Mouse (Mus musculus) MEL (cell line): ENCODE measurements at regions not wholly inside any gene's neighbourhood (a gene's known extent, or its start where the extent isn't known, plus 50 kb on each side); places are given as distances from the start of the nearest gene placed in this dataset.

ENCODE experiments used
- DNase-seq: peaks from one replicate; pipeline ENCODE4 v3.0.0; 2011; ENCODE audit warnings: low read depth, low spot score
- H3K27ac ChIP-seq: 2 replicates; pipeline ENCODE4 v1.5.1; 2012; ENCODE audit warnings: low read depth, mild to moderate bottlenecking, control low read depth, low read length, moderate library complexity; ENCODE audit not compliant: control insufficient read depth
- H3K27me3 ChIP-seq, 2 experiments: fragments of 150-350 bp in 1 of 2; sonication (generic) in 1 of 2; 2 replicates each; pipeline ENCODE4 v1.6.1; 2012; ENCODE audit warnings: low read length in 2 of 2, mild to moderate bottlenecking in 2 of 2, improper control_type of control experiment in 1 of 2, moderate library complexity in 1 of 2; ENCODE audit not compliant: insufficient read depth in 2 of 2, control insufficient read depth in 1 of 2
- H3K36me3 ChIP-seq, 2 experiments: 2 replicates each; pipeline ENCODE4 v1.6.1; 2012 to 2014; ENCODE audit warnings: low read length in 2 of 2, improper control_type of control experiment in 1 of 2, inconsistent platforms in 1 of 2, mild to moderate bottlenecking in 1 of 2; ENCODE audit not compliant: insufficient read depth in 2 of 2, control insufficient read depth in 1 of 2
- H3K4me1 ChIP-seq, 2 experiments: fragments of 150-350 bp in 1 of 2; sonication (generic) in 1 of 2; 2 replicates each; pipeline ENCODE4 v1.6.1; 2012; ENCODE audit warnings: low read length in 2 of 2, improper control_type of control experiment in 1 of 2, mild to moderate bottlenecking in 1 of 2; ENCODE audit not compliant: insufficient read depth in 2 of 2, control insufficient read depth in 1 of 2
- H3K4me3 ChIP-seq, 2 experiments: fragments of 150-350 bp in 1 of 2; sonication (generic) in 1 of 2; 2 replicates each; pipeline ENCODE4 v1.5.1; 2012; ENCODE audit warnings: low read depth in 2 of 2, low read length in 2 of 2, mild to moderate bottlenecking in 2 of 2, moderate library complexity in 2 of 2, control low read depth in 1 of 2, improper control_type of control experiment in 1 of 2; ENCODE audit not compliant: control insufficient read depth in 1 of 2, insufficient read depth in 1 of 2
- H3K79me2 ChIP-seq: 2 replicates; pipeline ENCODE4 v1.6.1; 2012; ENCODE audit warnings: mild to moderate bottlenecking, low read length, moderate library complexity; ENCODE audit not compliant: control insufficient read depth, poor library complexity, insufficient read depth
- H3K9ac ChIP-seq: 2 replicates; pipeline ENCODE4 v1.6.1; 2012; ENCODE audit warnings: low read depth, mild to moderate bottlenecking, control low read depth, low read length, moderate library complexity; ENCODE audit not compliant: control insufficient read depth, poor library complexity, severe bottlenecking
- H3K9me3 ChIP-seq: fragments of 150-350 bp; sonication (generic); replicated peaks from 2 replicates; pipeline ENCODE4 v1.6.1; 2012; ENCODE audit warnings: mild to moderate bottlenecking, low read length, improper control_type of control experiment, moderate library complexity; ENCODE audit not compliant: insufficient read depth
- CHD2 ChIP-seq: IDR thresholded peaks from 2 replicates; pipeline ENCODE4 v1.6.1; 2011; ENCODE audit warnings: low read length, improper control_type of control experiment
- ELF1 ChIP-seq: IDR thresholded peaks from 2 replicates; pipeline ENCODE4 v1.6.1; 2014; ENCODE audit warnings: low read depth, mild to moderate bottlenecking, inconsistent platforms, low read length, improper control_type of control experiment, moderate library complexity
- ETS1 ChIP-seq: IDR thresholded peaks from 2 replicates; pipeline ENCODE4 v1.6.1; 2012; ENCODE audit warnings: low read depth, mild to moderate bottlenecking, inconsistent platforms, low read length, improper control_type of control experiment, moderate library complexity
- MAZ ChIP-seq: IDR thresholded peaks from 2 replicates; pipeline ENCODE4 v1.6.1; 2012; ENCODE audit warnings: low read depth, mild to moderate bottlenecking, inconsistent platforms, low read length, improper control_type of control experiment
- MYB ChIP-seq: IDR thresholded peaks from 2 replicates; pipeline ENCODE4 v1.6.1; 2011; ENCODE audit warnings: mild to moderate bottlenecking, low read depth, low read length, improper control_type of control experiment
- NELFE ChIP-seq: IDR thresholded peaks from 2 replicates; pipeline ENCODE4 v1.6.1; 2011; ENCODE audit warnings: low read depth, low read length, improper control_type of control experiment
- POLR2AphosphoS2 ChIP-seq: IDR thresholded peaks from 2 replicates; pipeline ENCODE4 v1.6.1; 2011; ENCODE audit warnings: low read length, improper control_type of control experiment
- RCOR1 ChIP-seq: IDR thresholded peaks from 2 replicates; pipeline ENCODE4 v1.6.1; 2012; ENCODE audit warnings: low read depth, mild to moderate bottlenecking, inconsistent platforms, low read length, improper control_type of control experiment
- TAL1 ChIP-seq: IDR thresholded peaks from 2 replicates; pipeline ENCODE4 v1.6.1; 2012; ENCODE audit warnings: mild to moderate bottlenecking, inconsistent platforms, low read length, moderate library complexity, mixed read lengths
- UBTF ChIP-seq: IDR thresholded peaks from 2 replicates; pipeline ENCODE4 v1.6.1; 2012; ENCODE audit warnings: low read depth, mild to moderate bottlenecking, inconsistent platforms, low read length, improper control_type of control experiment, moderate library complexity, borderline replicate concordance; ENCODE audit not compliant: insufficient read depth
- USF2 ChIP-seq, 2 experiments: IDR thresholded peaks; 2 replicates each; pipeline ENCODE4 v1.6.1; 2011 to 2012; ENCODE audit warnings: improper control_type of control experiment in 2 of 2, low read length in 2 of 2, borderline replicate concordance in 1 of 2, inconsistent platforms in 1 of 2, low read depth in 1 of 2, mild to moderate bottlenecking in 1 of 2; ENCODE audit not compliant: insufficient read depth in 1 of 2
- ZMIZ1 ChIP-seq: IDR thresholded peaks from 2 replicates; pipeline ENCODE4 v1.6.1; 2012; ENCODE audit warnings: low read depth, mild to moderate bottlenecking, inconsistent platforms, low read length, improper control_type of control experiment, moderate library complexity
- ZNF384 ChIP-seq: IDR thresholded peaks from 2 replicates; pipeline ENCODE4 v1.6.1; 2012; ENCODE audit warnings: low read depth, mild to moderate bottlenecking, inconsistent platforms, low read length, improper control_type of control experiment

- Histone ChIP-seq H3K79me2 (no peaks in the 10 kb centered on the region), H3K27me3 (no peaks in the 10 kb centered on the region), H3K4me3 (no peak overlapping the region), H3K9me3 (no peaks in the 10 kb centered on the region), H3K9ac (no peak overlapping the region), H3K36me3 (no peaks in the 10 kb centered on the region)
- no peak for DNase-seq
- no peak for TF ChIP-seq MAZ
- no peak for TF ChIP-seq RCOR1
- TF ChIP-seq ETS1, result no peak
- no peak for TF ChIP-seq ELF1
- no peak for TF ChIP-seq MYB
- no peak for TF ChIP-seq USF2 (IDR thresholded peaks at IDR 0.05; ENCODE audit: borderline replicate concordance in 1 of 2, insufficient read depth in 1 of 2, low read depth in 1 of 2, low read length in 2 of 2)
- TF ChIP-seq TAL1, result no peak
- TF ChIP-seq, all 39 proteins: peak for 0
- H3K27ac ChIP-seq, result no peak overlapping the region
- no peaks in the 10 kb centered on the region for H3K4me1 ChIP-seq
These were observed 354.7 kb upstream of the Nfe2l3 start for GRCm38 (mm10) chr6:51077769-51078096.

DNA sequence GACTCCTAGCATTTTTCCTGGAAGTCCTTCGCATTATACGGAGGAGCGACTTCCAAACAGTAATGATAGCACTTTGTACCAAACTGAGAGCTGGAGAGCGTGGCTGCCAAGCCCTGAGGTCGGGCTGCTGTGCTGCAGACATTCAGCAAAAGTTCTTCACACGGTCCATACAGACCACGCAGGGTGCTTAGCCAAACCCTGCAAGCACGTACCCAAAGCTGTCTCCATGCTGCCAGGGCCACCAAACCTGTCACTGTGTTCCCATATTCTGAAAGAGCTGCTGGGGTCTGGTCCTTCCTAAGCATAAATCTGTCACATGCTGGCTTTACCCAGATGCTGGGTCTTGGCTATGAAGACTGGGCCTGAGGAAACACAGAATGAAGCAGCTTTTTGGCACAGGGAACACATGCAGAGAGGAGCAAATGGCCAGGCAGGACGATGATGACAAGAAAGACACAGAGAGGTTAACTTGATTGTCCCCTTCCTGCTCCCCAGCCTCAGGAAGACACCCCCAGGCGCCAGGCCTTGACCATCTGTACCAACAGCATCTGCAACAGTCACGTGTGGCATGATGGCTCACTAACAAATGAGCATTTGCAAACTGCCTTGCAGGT lies 354.0 kb upstream of the Nfe2l3 start:
- H3K27ac ChIP-seq, result no peak overlapping the region
- H3K9ac ChIP-seq, result no peak overlapping the region
- no peaks in the 10 kb centered on the region for H3K79me2 ChIP-seq
- H3K4me1 ChIP-seq, result no peaks in the 10 kb centered on the region
- H3K9me3 ChIP-seq, result no peaks in the 10 kb centered on the region
- no peaks in the 10 kb centered on the region for H3K36me3 ChIP-seq
- H3K27me3 ChIP-seq, result no peaks in the 10 kb centered on the region
- DNase-seq, result no peak
- TF ChIP-seq POLR2AphosphoS2 (no peak), UBTF (no peak), CHD2 (no peak)
- no peak overlapping the region for H3K4me3 ChIP-seq

DNA sequence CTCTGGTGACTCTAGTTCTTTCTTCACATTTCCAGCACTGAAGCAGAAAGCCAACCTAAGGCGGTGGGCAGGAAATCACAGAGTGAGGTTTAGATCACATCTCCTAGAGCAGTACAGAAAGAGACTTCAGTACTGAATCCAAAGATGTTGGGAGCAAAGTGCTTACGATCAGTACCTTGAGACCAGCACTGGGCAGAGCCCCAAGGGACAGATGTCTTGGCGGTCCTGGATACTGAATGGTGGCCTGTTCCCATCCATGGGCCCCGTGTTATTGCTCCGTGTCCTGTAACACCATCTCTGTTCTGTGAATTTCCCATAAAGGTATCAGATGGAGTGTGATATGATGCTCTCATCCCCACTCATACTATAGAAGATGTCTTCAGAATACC lies 353.5 kb upstream of the Nfe2l3 start:
- no peaks in the 10 kb centered on the region for H3K79me2 ChIP-seq
- H3K27ac ChIP-seq, result no peak overlapping the region
- no peak for TF ChIP-seq NELFE
- TF ChIP-seq ZNF384, result no peak
- no peak for TF ChIP-seq USF2 (IDR thresholded peaks at IDR 0.05; ENCODE audit: borderline replicate concordance in 1 of 2, insufficient read depth in 1 of 2, low read depth in 1 of 2, low read length in 2 of 2)
- TF ChIP-seq ZMIZ1, result no peak
- no peak for TF ChIP-seq RCOR1
- TF ChIP-seq, all 39 proteins: peak for 0
- Histone ChIP-seq H3K9ac (no peak overlapping the region), H3K4me3 (no peak overlapping the region), H3K9me3 (no peaks in the 10 kb centered on the region), H3K4me1 (no peaks in the 10 kb centered on the region), H3K36me3 (no peaks in the 10 kb centered on the region), H3K27me3 (no peaks in the 10 kb centered on the region)
- no peak for DNase-seq
